Mouse (Mus musculus) testis, adult 2 months (tissue): ENCODE measurements around the gene Acyp1.

Experiments
- CTCF ChIP-seq: fragments of 200-500 bp; IDR thresholded peaks from 2 replicates; pipeline ENCODE4 v1.5.1; 2012; ENCODE audit warnings: low read depth, mild to moderate bottlenecking, inconsistent platforms, low read length, moderate library complexity; ENCODE audit not compliant: control insufficient read depth, insufficient read depth, insufficient replicate concordance
- POLR2A ChIP-seq: fragments of 200-500 bp; IDR thresholded peaks from 2 replicates; pipeline ENCODE4 v1.6.1; 2012; ENCODE audit warnings: low read depth, mild to moderate bottlenecking, inconsistent platforms, low read length, moderate library complexity; ENCODE audit not compliant: control insufficient read depth

- no peak for TF ChIP-seq CTCF
- TF ChIP-seq POLR2A: no peak
Measured at GRCm38 (mm10) chr12:85266248-85266647, 22.0 kb downstream of the Acyp1 start.
